Mouse (Mus musculus): ENCODE results near the gene Sgms2. TPM values are rescaled to one million over a fixed set of nuclear protein-coding genes. Genes with fewer than 3 reads are reported as not detected.

Gene Sgms2
- total and polyA plus RNA-seq, 3 experiments = not detected

DNA sequence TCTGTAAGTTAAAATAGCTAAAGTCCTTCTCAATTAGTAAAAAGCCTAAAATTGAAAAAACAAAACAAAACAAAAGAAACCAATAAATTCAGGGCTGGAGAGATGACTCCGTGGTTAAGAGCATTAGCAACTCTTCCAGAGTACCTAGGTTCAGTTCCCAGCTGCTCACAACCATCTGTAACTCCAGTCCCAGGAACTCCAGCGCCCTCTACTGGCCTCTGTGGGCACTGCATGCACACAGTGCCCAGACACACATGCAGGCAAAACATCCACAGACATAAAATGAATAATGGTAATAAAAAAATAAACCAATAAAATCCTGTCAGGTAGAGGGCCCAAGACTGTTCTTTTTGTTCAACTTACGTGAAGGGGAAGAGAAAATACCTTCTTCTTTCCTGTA is 10.6 kb downstream of the Sgms2 start:
- no peaks in the 10 kb centered on the region for H3K9me3 ChIP-seq (replicated peaks; ENCODE audit: insufficient read depth, low read length)
- no peaks in the 10 kb centered on the region for H3K27me3 ChIP-seq (ENCODE audit: control insufficient read depth in 1 of 2, insufficient read depth in 2 of 2, low read length in 2 of 2)
- no peak for TF ChIP-seq EP300 (IDR thresholded peaks at IDR 0.05; ENCODE audit: low read depth in 1 of 2, low read length in 2 of 2)
- peak; percentile 12 to 46 (median 17); a peak in 3 of 6 replicates for TF ChIP-seq CTCF (IDR thresholded peaks at IDR 0.05 in 2 of 3, conservative IDR thresholded peaks at IDR 0.05 in 1 of 3; ENCODE audit: control insufficient read depth in 1 of 3, insufficient read depth in 1 of 3, low read depth in 2 of 3, low read length in 3 of 3, poor library complexity in 1 of 3, severe bottlenecking in 1 of 3)
- no peak for TF ChIP-seq POLR2A (IDR thresholded peaks at IDR 0.05; ENCODE audit: control insufficient read depth in 1 of 2, insufficient read depth in 1 of 2, low read depth in 1 of 2, low read length in 2 of 2, poor library complexity in 1 of 2)
- no peak for TF ChIP-seq MAX (IDR thresholded peaks at IDR 0.05; ENCODE audit: low read length)
- TF ChIP-seq JUND (IDR thresholded peaks at IDR 0.05; ENCODE audit: low read depth, low read length) = no peak
- H3K79me2 ChIP-seq (ENCODE audit: control insufficient read depth, insufficient read depth, low read length, poor library complexity) = no peaks in the 10 kb centered on the region
- H3K9ac ChIP-seq (ENCODE audit: control insufficient read depth, low read depth, low read length, poor library complexity, severe bottlenecking) = no peak overlapping the region
- H3K27ac ChIP-seq (ENCODE audit: control insufficient read depth, low read depth, low read length) = no peak overlapping the region
- H3K36me3 ChIP-seq (ENCODE audit: control insufficient read depth in 1 of 2, insufficient read depth in 2 of 2, low read length in 2 of 2) = no peaks in the 10 kb centered on the region
- no peak overlapping the region for H3K4me3 ChIP-seq (ENCODE audit: control insufficient read depth in 1 of 2, insufficient read depth in 1 of 2, low read depth in 2 of 2, low read length in 2 of 2)
- H3K4me1 ChIP-seq (ENCODE audit: control insufficient read depth in 1 of 2, insufficient read depth in 2 of 2, low read length in 2 of 2) = no peaks in the 10 kb centered on the region
- DNase-seq (ENCODE audit: low read depth, low spot score) = peak; percentile 11

DNA sequence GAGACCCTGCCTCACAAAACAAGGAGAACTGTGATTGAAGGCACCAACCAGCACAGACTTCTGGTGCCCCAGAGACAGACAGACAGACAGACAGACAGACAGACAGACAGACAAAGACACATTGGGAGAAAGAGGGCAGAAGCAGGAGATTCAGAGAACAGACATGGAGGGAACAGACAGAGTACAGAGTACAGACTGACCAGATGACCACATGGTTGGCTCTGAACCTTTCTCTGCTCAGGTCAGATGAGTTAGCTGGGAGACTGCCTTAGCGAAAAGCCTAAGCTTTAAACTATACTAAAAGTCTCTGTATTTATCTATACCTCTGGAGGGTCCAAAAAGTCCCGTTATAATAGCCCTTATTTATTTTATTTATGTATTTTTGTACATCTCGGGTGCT is 11.8 kb downstream of the Sgms2 start:
- Histone ChIP-seq H3K36me3 (ENCODE audit: control insufficient read depth in 1 of 2, insufficient read depth in 2 of 2, low read length in 2 of 2) (no peaks in the 10 kb centered on the region), H3K79me2 (ENCODE audit: control insufficient read depth, insufficient read depth, low read length, poor library complexity) (no peaks in the 10 kb centered on the region), H3K9me3 (replicated peaks; ENCODE audit: insufficient read depth, low read length) (no peaks in the 10 kb centered on the region), H3K9ac (ENCODE audit: control insufficient read depth, low read depth, low read length, poor library complexity, severe bottlenecking) (no peak overlapping the region), H3K4me1 (ENCODE audit: control insufficient read depth in 1 of 2, insufficient read depth in 2 of 2, low read length in 2 of 2) (no peaks in the 10 kb centered on the region), H3K27ac (ENCODE audit: control insufficient read depth, low read depth, low read length) (no peak overlapping the region), H3K4me3 (ENCODE audit: control insufficient read depth in 1 of 2, insufficient read depth in 1 of 2, low read depth in 2 of 2, low read length in 2 of 2) (no peak overlapping the region), H3K27me3 (ENCODE audit: control insufficient read depth in 1 of 2, insufficient read depth in 2 of 2, low read length in 2 of 2) (no peaks in the 10 kb centered on the region)
- TF ChIP-seq USF1 (IDR thresholded peaks at IDR 0.05; ENCODE audit: low read depth, low read length) = no peak
- TF ChIP-seq NRF1 (IDR thresholded peaks at IDR 0.05; ENCODE audit: insufficient read depth, low read depth, low read length, poor library complexity, severe bottlenecking) = no peak
- TF ChIP-seq ZNF384 (IDR thresholded peaks at IDR 0.05; ENCODE audit: low read depth, low read length) = no peak
- no peak for TF ChIP-seq NELFE (IDR thresholded peaks at IDR 0.05; ENCODE audit: low read depth, low read length)
- no peak for TF ChIP-seq E2F4 (IDR thresholded peaks at IDR 0.05; ENCODE audit: borderline replicate concordance, low read depth, low read length)
- TF ChIP-seq ZC3H11A (IDR thresholded peaks at IDR 0.05; ENCODE audit: low read depth, low read length) = no peak
- no peak for TF ChIP-seq ETS1 (IDR thresholded peaks at IDR 0.05; ENCODE audit: low read depth, low read length)
- no peak for TF ChIP-seq RAD21 (IDR thresholded peaks at IDR 0.05; ENCODE audit: low read depth, low read length)
- no peak for TF ChIP-seq POLR2A (IDR thresholded peaks at IDR 0.05; ENCODE audit: control insufficient read depth in 1 of 2, insufficient read depth in 1 of 2, low read depth in 1 of 2, low read length in 2 of 2, poor library complexity in 1 of 2)
- no peak for TF ChIP-seq GATA1 (IDR thresholded peaks at IDR 0.05; ENCODE audit: low read depth, low read length)
- no peak for TF ChIP-seq POLR2AphosphoS2 (IDR thresholded peaks at IDR 0.05; ENCODE audit: low read length)
- no peak for TF ChIP-seq TBP (IDR thresholded peaks at IDR 0.05; ENCODE audit: low read depth, low read length)
- no peak for TF ChIP-seq CHD1 (IDR thresholded peaks at IDR 0.05; ENCODE audit: low read depth, low read length)
- no peak for DNase-seq (ENCODE audit: low read depth, low spot score)
